Mouse (Mus musculus) CH12.LX (cell line): ENCODE data around the gene Kcnj15. TPM values are rescaled to one million over a fixed set of nuclear protein-coding genes. Genes with fewer than 3 reads are reported as not detected.

Source experiments
- DNase-seq: peaks from one replicate; pipeline ENCODE4 v3.0.0-alpha.2; 2013; ENCODE audit errors: extremely low read depth
- H3K27ac ChIP-seq: 2 replicates; pipeline ENCODE4 v1.5.1; 2012; ENCODE audit warnings: low read depth, mild to moderate bottlenecking, control low read depth, moderate library complexity; ENCODE audit not compliant: insufficient read depth
- H3K27me3 ChIP-seq: replicated peaks from 2 replicates; pipeline ENCODE3; 2012; ENCODE audit warnings: inconsistent platforms
- H3K36me3 ChIP-seq, 2 experiments: replicated peaks in 1 of 2; 2 replicates each; pipeline versions ENCODE3 to v1.6.1; 2012; ENCODE audit warnings: inconsistent platforms in 1 of 2, low read length in 1 of 2, mild to moderate bottlenecking in 1 of 2, mixed read lengths in 1 of 2, moderate library complexity in 1 of 2; ENCODE audit not compliant: control insufficient read depth in 1 of 2, insufficient read depth in 1 of 2
- H3K4me1 ChIP-seq, 2 experiments: 2 replicates each; pipeline ENCODE4 v1.6.1; 2012; ENCODE audit warnings: inconsistent platforms in 1 of 2, moderate library complexity in 1 of 2; ENCODE audit not compliant: insufficient read depth in 2 of 2, control insufficient read depth in 1 of 2
- H3K4me2 ChIP-seq: 2 replicates; pipeline ENCODE4 v1.6.1; 2012; ENCODE audit warnings: low read depth, mild to moderate bottlenecking, control low read depth; ENCODE audit not compliant: poor library complexity, insufficient read depth, severe bottlenecking
- H3K4me3 ChIP-seq, 3 experiments: fragments of 150-350 bp in 1 of 3; sonication (generic) in 1 of 3; replicated peaks in 1 of 3; 2 replicates each; pipeline versions ENCODE3 to v1.5.1; 2011 to 2012; ENCODE audit warnings: low read depth in 2 of 3, low read length in 2 of 3, mild to moderate bottlenecking in 2 of 3, moderate library complexity in 2 of 3, control low read depth in 1 of 3, improper control_type of control experiment in 1 of 3, inconsistent platforms in 1 of 3, mixed read lengths in 1 of 3; ENCODE audit not compliant: poor library complexity in 1 of 3
- H3K79me2 ChIP-seq: replicated peaks from 2 replicates; pipeline ENCODE4 v1.6.1; 2012; ENCODE audit warnings: mild to moderate bottlenecking, moderate library complexity; ENCODE audit not compliant: control insufficient read depth, poor library complexity, insufficient read depth, severe bottlenecking; ENCODE audit errors: extremely low read depth
- H3K9ac ChIP-seq: 2 replicates; pipeline ENCODE4 v1.6.1; 2012; ENCODE audit warnings: low read depth, mild to moderate bottlenecking, control low read depth, moderate library complexity; ENCODE audit not compliant: insufficient read depth
- H3K9me3 ChIP-seq: replicated peaks from 2 replicates; pipeline ENCODE3; 2012; ENCODE audit warnings: low read length, inconsistent platforms, mixed read lengths
- E2F4 ChIP-seq: IDR thresholded peaks from 2 replicates; pipeline ENCODE4 v1.6.1; 2011; ENCODE audit warnings: low read depth, low read length, improper control_type of control experiment; ENCODE audit not compliant: insufficient replicate concordance
- EP300 ChIP-seq: IDR thresholded peaks from 2 replicates; pipeline ENCODE4 v1.6.1; 2011; ENCODE audit warnings: low read length, improper control_type of control experiment
- ETS1 ChIP-seq: conservative IDR thresholded peaks from 2 replicates; pipeline ENCODE4 v1.6.1; 2012; ENCODE audit warnings: low read depth, mild to moderate bottlenecking, inconsistent platforms, low read length, improper control_type of control experiment, moderate library complexity
- GABPA ChIP-seq: IDR thresholded peaks from 2 replicates; pipeline ENCODE4 v1.6.1; 2012; ENCODE audit warnings: low read depth, low read length, improper control_type of control experiment, inconsistent platforms; ENCODE audit not compliant: insufficient replicate concordance
- MAZ ChIP-seq: IDR thresholded peaks from 2 replicates; pipeline ENCODE4 v1.6.1; 2012; ENCODE audit warnings: low read depth, mild to moderate bottlenecking, inconsistent platforms, low read length, improper control_type of control experiment, moderate library complexity
- MXI1 ChIP-seq: IDR thresholded peaks from 2 replicates; pipeline ENCODE4 v1.6.1; 2011; ENCODE audit warnings: mild to moderate bottlenecking, low read depth, low read length, improper control_type of control experiment
- MYC ChIP-seq: IDR thresholded peaks from 2 replicates; pipeline ENCODE4 v1.6.1; 2011; ENCODE audit warnings: low read depth, mild to moderate bottlenecking, improper control_type of control experiment, low read length
- NELFE ChIP-seq: IDR thresholded peaks from 2 replicates; pipeline ENCODE4 v1.6.1; 2011; ENCODE audit warnings: low read depth, low read length, improper control_type of control experiment
- NRF1 ChIP-seq: IDR thresholded peaks from 2 replicates; pipeline ENCODE4 v1.6.1; 2014; ENCODE audit warnings: low read depth, mild to moderate bottlenecking, inconsistent platforms, low read length, improper control_type of control experiment, moderate library complexity
- PAX5 ChIP-seq: IDR thresholded peaks from 2 replicates; pipeline ENCODE4 v1.6.1; 2012; ENCODE audit warnings: low read length, inconsistent platforms, mixed read lengths
- RCOR1 ChIP-seq: conservative IDR thresholded peaks from 2 replicates; pipeline ENCODE4 v1.6.1; 2012; ENCODE audit warnings: low read depth, mild to moderate bottlenecking, inconsistent platforms, low read length, improper control_type of control experiment
- TCF12 ChIP-seq: IDR thresholded peaks from 2 replicates; pipeline ENCODE4 v1.6.1; 2014; ENCODE audit warnings: low read depth, mild to moderate bottlenecking, inconsistent platforms, low read length, improper control_type of control experiment
- UBTF ChIP-seq: IDR thresholded peaks from 2 replicates; pipeline ENCODE4 v1.6.1; 2012; ENCODE audit warnings: low read depth, mild to moderate bottlenecking, inconsistent platforms, low read length, improper control_type of control experiment, moderate library complexity
- USF1 ChIP-seq: IDR thresholded peaks from 2 replicates; pipeline ENCODE4 v1.6.1; 2014; ENCODE audit warnings: low read depth, mild to moderate bottlenecking, inconsistent platforms, low read length, improper control_type of control experiment
- ZC3H11A ChIP-seq: IDR thresholded peaks from 2 replicates; pipeline ENCODE4 v1.6.1; 2012; ENCODE audit warnings: low read depth, mild to moderate bottlenecking, inconsistent platforms, low read length, improper control_type of control experiment
- ZKSCAN1 ChIP-seq: IDR thresholded peaks from 2 replicates; pipeline ENCODE4 v1.6.1; 2012; ENCODE audit warnings: low read depth, inconsistent platforms, low read length, improper control_type of control experiment, borderline replicate concordance
- dilution Hi-C: fragments of 300-500 bp; cut with MboI; formaldehyde crosslinking; loops from 2 replicates; pipeline ENCODE4 v1.14.3; 2020; ENCODE audit warnings: low sequenced_read_pairs; ENCODE audit not compliant: extremely low pct_unique_long_range_greater_than_20kb, extremely low pct_ligation_motif_present
- in situ Hi-C: fragments of 300-500 bp; cut with MboI; formaldehyde crosslinking; loops from 3 replicates; pipeline ENCODE4 v1.14.3; 2019; ENCODE audit warnings: low sequenced_read_pairs, low pct_ligation_motif_present, low pct_unique_long_range_greater_than_20kb, mixed read lengths
- polyA plus RNA-seq: library from polyadenylated mRNA; unstranded; fragments of >175 nt; gene quantifications from 2 replicates; pipeline ENCODE4 v1.2.1, GENCODE M21; 2012; ENCODE audit warnings: low read depth; ENCODE audit not compliant: insufficient read length
- total RNA-seq, 2 experiments: library from RNA; depleted of rRNA; stranded (reverse); fragments of 300-350 nt in 1 of 2; fragments of >200 nt in 1 of 2; gene quantifications; 2 replicates each; pipeline ENCODE4 v1.2.3; 2012 to 2014

Kcnj15 gene
- total and polyA plus RNA-seq, 3 experiments, result 0.37 to 1.1 (median 0.51) TPM

DNA sequence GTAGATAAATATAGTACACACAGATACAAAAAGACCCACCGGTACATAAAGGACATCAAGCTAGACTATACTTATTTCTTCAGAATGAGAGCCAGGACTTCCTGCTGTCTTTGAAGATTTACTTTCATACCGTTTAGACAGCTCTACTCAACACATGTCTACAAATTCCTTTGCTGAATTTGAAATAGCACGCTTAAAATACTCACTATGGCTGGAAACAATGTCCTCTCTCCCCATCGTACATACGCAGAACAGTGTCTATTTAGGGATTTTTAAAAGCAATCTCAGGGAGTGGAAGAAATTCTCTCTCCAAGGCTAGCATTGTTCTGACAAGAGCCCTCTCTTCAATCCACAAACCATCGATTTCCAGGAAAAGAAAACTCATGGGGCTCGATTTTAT is 32.1 kb upstream of the Kcnj15 start:
- TF ChIP-seq TCF12 (no peak), USF1 (no peak), ZKSCAN1 (no peak)
- TF ChIP-seq, all 38 proteins: peak for 0
- dilution Hi-C loops, result no loop called here
- in situ Hi-C loops, result no loop called here

DNA sequence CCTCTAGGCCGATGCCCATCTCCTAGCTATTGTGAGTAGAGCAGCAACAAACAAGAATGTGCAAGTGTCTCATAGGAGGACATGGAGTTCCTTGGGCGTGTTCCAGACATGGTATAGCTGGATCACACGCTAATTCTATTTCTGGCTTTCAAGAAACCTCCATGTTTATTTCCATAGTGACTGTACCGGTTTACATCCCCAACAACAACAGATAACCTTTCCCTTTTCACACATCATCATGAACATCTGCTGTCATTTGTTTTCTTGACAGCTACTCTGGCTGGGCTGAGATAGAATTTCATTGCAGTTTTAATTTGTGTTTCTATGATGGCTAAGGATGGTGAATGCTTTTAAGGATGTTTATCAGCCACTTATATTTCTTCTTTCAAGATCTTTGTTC is 25.6 kb upstream of the Kcnj15 start:
- Histone ChIP-seq H3K4me1 (peaks cover 3 to 6% of the 10 kb centered on the region in 2 experiments; a peak in 1 of 4 replicates), H3K9ac (no peak overlapping the region), H3K79me2 (no peaks in the 10 kb centered on the region), H3K27ac (no peak overlapping the region), H3K9me3 (peaks cover 2% of the 10 kb centered on the region), H3K4me2 (no peak overlapping the region), H3K27me3 (no peaks in the 10 kb centered on the region), H3K4me3 (no peak overlapping the region), H3K36me3 (no peaks in the 10 kb centered on the region)
- no peak for TF ChIP-seq ZC3H11A
- TF ChIP-seq MYC, result no peak
- no peak for TF ChIP-seq ZKSCAN1
- TF ChIP-seq GABPA, result no peak
- TF ChIP-seq NELFE, result no peak
- no peak for TF ChIP-seq UBTF
- TF ChIP-seq MXI1, result no peak
- no peak for TF ChIP-seq RCOR1
- TF ChIP-seq PAX5, result no peak
- no peak for TF ChIP-seq EP300
- no peak for TF ChIP-seq NRF1
- TF ChIP-seq MAZ, result no peak
- TF ChIP-seq E2F4, result no peak
- no peak for TF ChIP-seq ETS1
- DNase-seq, result no peak
- dilution Hi-C loops (no loop called here), in situ Hi-C loops (no loop called here)

More for the DNA sequence above, 32.1 kb upstream of the Kcnj15 start:
- Histone ChIP-seq H3K79me2 (no peaks in the 10 kb centered on the region), H3K4me3 (no peak overlapping the region), H3K4me2 (no peak overlapping the region), H3K27me3 (no peaks in the 10 kb centered on the region), H3K27ac (no peak overlapping the region), H3K36me3 (no peaks in the 10 kb centered on the region), H3K9me3 (no peaks in the 10 kb centered on the region), H3K9ac (no peak overlapping the region), H3K4me1 (peaks cover 7 to 14% of the 10 kb centered on the region in 2 experiments; a peak in 3 of 4 replicates)
- no peak for DNase-seq
